Mouse (Mus musculus) forebrain, embryonic 11.5 days (tissue): ENCODE results near the gene Pofut1. TPM values are rescaled to one million over a fixed set of nuclear protein-coding genes. Genes with fewer than 3 reads are reported as not detected.

Experiments
- ATAC-seq: fragments of 200-750 bp; cut with Nextera tagmentation; replicated peaks from 2 replicates; pipeline ENCODE4 v1.8.0; 2017; ENCODE audit warnings: moderate TSS enrichment; ENCODE audit not compliant: low FRiP score
- DNase-seq: peaks from one replicate; pipeline ENCODE4 v3.0.0-alpha.2; 2017; ENCODE audit warnings: low spot score
- H3K27ac ChIP-seq: fragments of 300-500 bp; sonication (generic); 2 replicates; pipeline ENCODE4 v1.5.1; 2014; ENCODE audit warnings: low read depth, low read length
- H3K27me3 ChIP-seq: fragments of 300-500 bp; sonication (generic); 2 replicates; pipeline ENCODE4 v1.6.1; 2014; ENCODE audit warnings: mild to moderate bottlenecking, low read length, mixed read lengths; ENCODE audit not compliant: control insufficient read depth, insufficient read depth
- H3K36me3 ChIP-seq: fragments of 300-500 bp; sonication (generic); 2 replicates; pipeline ENCODE4 v1.6.1; 2014; ENCODE audit warnings: mild to moderate bottlenecking, low read length, moderate library complexity, mixed read lengths; ENCODE audit not compliant: control insufficient read depth, insufficient read depth
- H3K4me1 ChIP-seq: fragments of 300-500 bp; sonication (generic); replicated peaks from 2 replicates; pipeline ENCODE4 v1.6.1; 2014; ENCODE audit warnings: low read length, mixed read lengths; ENCODE audit not compliant: control insufficient read depth, insufficient read depth
- H3K4me2 ChIP-seq: fragments of 300-500 bp; sonication (generic); 2 replicates; pipeline ENCODE4 v1.6.1; 2014; ENCODE audit warnings: low read depth, mild to moderate bottlenecking, low read length, moderate library complexity, mixed read lengths; ENCODE audit not compliant: severe bottlenecking
- H3K4me3 ChIP-seq: fragments of 300-500 bp; sonication (generic); 2 replicates; pipeline ENCODE4 v1.5.1; 2014; ENCODE audit warnings: low read depth, low read length
- H3K9ac ChIP-seq: fragments of 300-500 bp; sonication (generic); 2 replicates; pipeline ENCODE4 v1.6.1; 2014; ENCODE audit warnings: low read length
- H3K9me3 ChIP-seq: fragments of 300-500 bp; sonication (generic); 2 replicates; pipeline ENCODE4 v1.6.1; 2016; ENCODE audit warnings: low read length, mixed read lengths; ENCODE audit not compliant: control insufficient read depth
- WGBS: fragments of 180-500 bp; shearing (Covaris S2); extraction: QIAGEN DNeasy Blood & Tissue Kit; methylation state at CpG from one replicate; pipeline ENCODE4 v1.1.7; 2014; 5-methylcytosine and 5-hydroxymethylcytosine counted together
- polyA plus RNA-seq: library from polyadenylated mRNA; unstranded; fragments of >200 nt; fragmentation: Nextera tagmentation; extraction: Ambion mirVana; gene quantifications from 2 replicates; pipeline ENCODE4 v1.2.1, GENCODE M21; 2014

Gene Pofut1
- polyA plus RNA-seq, 1 experiment from 2014 or later = 8.1 TPM

- ATAC-seq (peak; percentile 78), DNase-seq (no peak)
- H3K4me3 ChIP-seq = peak overlapping the region; percentile 99
- no peaks in the 10 kb centered on the region for H3K9me3 ChIP-seq
- under 1% methylated on average over 33 of the region's 33 CpGs for WGBS
- peak overlapping the region; percentile 81 for H3K27ac ChIP-seq
- H3K4me1 ChIP-seq = peaks cover 6% of the 10 kb centered on the region; the same call in 1 of the 2 replicates
- H3K9ac ChIP-seq = peak overlapping the region; percentile 99
- H3K27me3 ChIP-seq = no peaks in the 10 kb centered on the region
- peak overlapping the region; percentile 87 for H3K4me2 ChIP-seq
- no peaks in the 10 kb centered on the region; the same call in 1 of the 2 replicates for H3K36me3 ChIP-seq
Measured at GRCm38 (mm10) chr2:153240701-153241235, 565 bp upstream of the Pofut1 start.

DNA sequence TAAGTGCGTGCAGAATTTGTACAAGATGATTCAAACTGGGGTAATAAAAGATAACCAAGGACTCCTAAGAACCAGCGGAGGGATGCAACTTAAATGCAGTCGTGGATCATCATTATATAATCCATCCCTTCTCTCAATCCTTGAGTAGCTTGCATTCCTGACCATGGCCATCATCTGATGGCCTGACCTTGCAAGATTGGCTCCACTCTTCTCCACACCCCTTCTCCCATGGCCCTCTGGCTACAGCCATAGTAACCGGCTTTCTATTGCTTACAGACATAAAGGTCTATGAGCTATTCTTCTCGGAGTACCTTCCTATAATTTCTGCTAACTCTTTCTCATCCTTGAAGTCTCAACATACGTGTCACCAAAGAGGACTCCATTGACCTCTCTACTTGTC lies 823 bp downstream of the Pofut1 start:
- no peak overlapping the region for H3K27ac ChIP-seq
- peak overlapping the region; percentile 99 for H3K4me3 ChIP-seq
- H3K9me3 ChIP-seq = no peaks in the 10 kb centered on the region
- no peaks in the 10 kb centered on the region for H3K27me3 ChIP-seq
- ATAC-seq (no peak), DNase-seq (peak; percentile 29)
- no peaks in the 10 kb centered on the region for H3K36me3 ChIP-seq
- WGBS = 67% methylated on average over 6 of the region's 6 CpGs
- peaks cover 6% of the 10 kb centered on the region; the same call in 1 of the 2 replicates for H3K4me1 ChIP-seq
- peak overlapping the region; percentile 87 for H3K4me2 ChIP-seq
- peak overlapping the region; percentile 99 for H3K9ac ChIP-seq

DNA sequence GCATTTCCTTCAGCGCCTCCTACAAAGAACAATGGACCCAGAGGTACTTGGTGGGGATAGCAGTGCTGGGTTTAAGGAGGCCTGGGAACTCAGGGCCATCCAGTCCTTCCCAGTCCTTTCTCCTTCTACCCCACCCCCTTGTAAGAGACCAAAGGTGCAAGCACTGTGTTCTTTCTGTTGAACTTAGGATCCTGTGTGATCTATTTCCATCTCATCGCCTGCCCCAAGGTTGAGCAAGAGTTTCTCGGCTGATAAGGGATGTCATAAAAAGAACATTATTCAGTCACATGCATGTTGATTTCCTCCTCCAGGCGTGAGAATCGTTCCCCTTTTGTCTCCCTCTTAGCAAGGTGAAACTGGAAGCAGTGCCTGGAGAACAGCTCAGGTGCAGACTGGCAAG lies 8.4 kb downstream of the Pofut1 start:
- 99% methylated on average over 5 of the region's 5 CpGs for WGBS
- Histone ChIP-seq H3K9me3 (no peaks in the 10 kb centered on the region), H3K27ac (no peak overlapping the region), H3K9ac (no peak overlapping the region), H3K4me2 (no peak overlapping the region), H3K4me3 (no peak overlapping the region), H3K4me1 (no peaks in the 10 kb centered on the region), H3K36me3 (no peaks in the 10 kb centered on the region; the same call in 1 of the 2 replicates), H3K27me3 (no peaks in the 10 kb centered on the region)
- no peak for ATAC-seq
- DNase-seq = no peak

- no peaks in the 10 kb centered on the region for H3K4me1 ChIP-seq
- peaks cover 5% of the 10 kb centered on the region for H3K36me3 ChIP-seq
- ATAC-seq = no peak
- no peak overlapping the region for H3K9ac ChIP-seq
- no peaks in the 10 kb centered on the region for H3K9me3 ChIP-seq
- 92% methylated on average over 2 of the region's 2 CpGs for WGBS
- H3K27ac ChIP-seq = no peak overlapping the region
- no peak overlapping the region for H3K4me2 ChIP-seq
- H3K27me3 ChIP-seq = no peaks in the 10 kb centered on the region
- DNase-seq = no peak
- no peak overlapping the region for H3K4me3 ChIP-seq
Measured at GRCm38 (mm10) chr2:153256604-153257003, 15.3 kb downstream of the Pofut1 start.

DNA sequence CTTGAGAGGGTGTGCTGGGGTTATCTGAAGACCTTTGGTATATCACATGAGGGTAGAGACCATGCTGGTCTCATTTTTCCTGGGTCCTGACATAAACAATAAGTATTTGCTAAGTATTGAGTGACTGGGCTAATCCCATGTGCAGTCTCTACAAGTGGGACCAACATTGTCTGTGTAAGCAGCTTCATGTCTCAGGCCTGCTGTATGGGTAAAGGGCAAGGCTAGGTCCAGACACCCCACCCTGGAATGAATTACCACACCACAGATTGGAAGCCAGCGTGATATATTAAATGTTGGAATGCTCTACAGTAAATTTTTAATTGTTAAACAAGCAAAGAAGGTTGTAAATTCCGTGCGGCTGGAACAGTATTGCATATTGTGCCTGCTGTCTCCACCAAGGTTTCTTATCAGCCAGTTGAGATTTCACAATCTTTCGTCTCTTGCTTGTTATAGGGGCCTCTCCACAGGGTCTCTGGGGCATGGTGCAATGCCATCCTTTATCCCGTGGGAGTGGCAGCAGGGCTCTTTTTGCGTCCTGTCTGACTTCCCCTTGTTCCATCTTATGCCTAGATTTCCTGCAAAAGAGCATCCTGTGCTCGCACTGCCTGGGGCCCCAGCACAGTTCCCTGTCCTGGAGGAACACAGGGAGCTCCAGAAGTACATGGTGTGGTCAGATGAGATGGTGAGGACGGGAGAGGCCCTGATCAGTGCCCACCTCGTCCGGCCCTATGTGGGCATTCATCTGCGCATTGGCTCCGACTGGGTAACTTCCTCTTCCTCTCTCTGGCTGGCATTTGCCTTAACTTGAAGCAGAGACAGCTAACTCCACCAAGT lies 17.9 kb downstream of the Pofut1 start:
- no peaks in the 10 kb centered on the region for H3K4me1 ChIP-seq
- no peaks in the 10 kb centered on the region for H3K27me3 ChIP-seq
- WGBS = 89% methylated on average over 12 of the region's 12 CpGs
- H3K4me2 ChIP-seq = no peak overlapping the region
- no peak for ATAC-seq
- H3K9me3 ChIP-seq = no peaks in the 10 kb centered on the region
- no peak overlapping the region for H3K4me3 ChIP-seq
- no peak overlapping the region for H3K9ac ChIP-seq
- DNase-seq = no peak
- peaks cover 5% of the 10 kb centered on the region for H3K36me3 ChIP-seq
- H3K27ac ChIP-seq = no peak overlapping the region

DNA sequence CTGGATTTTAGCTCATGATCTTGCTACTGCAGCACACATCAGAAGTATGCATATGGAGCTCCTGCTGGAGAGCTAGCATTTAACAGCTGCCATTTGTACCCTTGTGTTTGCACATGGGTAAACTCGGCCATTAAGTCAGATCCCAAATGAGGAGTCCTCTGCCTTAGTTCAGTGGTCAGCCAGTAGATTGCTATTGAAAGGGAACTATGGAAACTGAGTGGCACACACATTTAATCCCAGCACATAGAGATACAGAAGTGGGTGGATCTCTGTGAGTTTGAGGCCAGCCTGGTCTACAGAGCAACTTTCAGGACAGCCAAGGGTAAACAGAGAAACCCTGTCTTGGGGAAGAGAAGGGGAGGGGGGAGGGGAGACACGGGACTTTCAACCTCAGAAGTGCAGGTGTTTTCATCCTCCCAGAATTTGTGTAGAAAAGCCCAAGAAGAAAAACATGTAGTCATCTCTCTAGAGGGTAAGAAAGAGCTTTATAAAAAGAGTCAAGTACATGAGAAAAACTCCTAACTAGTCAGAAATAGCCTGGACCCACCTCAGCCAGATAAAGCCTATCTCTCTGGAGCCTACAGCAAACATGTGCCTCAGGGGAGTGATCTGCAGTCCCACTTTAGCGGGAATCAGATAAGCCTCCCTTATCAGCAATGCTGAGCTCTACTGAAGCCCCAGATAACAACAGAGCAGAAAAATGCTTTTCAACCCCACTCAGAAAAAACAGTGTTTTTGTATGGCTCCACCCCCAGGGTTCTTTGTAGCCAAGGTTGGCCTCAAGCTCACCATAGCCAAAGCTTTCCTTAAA lies 18.7 kb downstream of the Pofut1 start:
- no peak overlapping the region for H3K9ac ChIP-seq
- peaks cover 5% of the 10 kb centered on the region for H3K36me3 ChIP-seq
- no peak overlapping the region for H3K4me2 ChIP-seq
- ATAC-seq (no peak), DNase-seq (no peak)
- no peaks in the 10 kb centered on the region for H3K27me3 ChIP-seq
- H3K4me3 ChIP-seq = no peak overlapping the region
- H3K4me1 ChIP-seq = no peaks in the 10 kb centered on the region
- no peaks in the 10 kb centered on the region for H3K9me3 ChIP-seq
- 66% methylated on average over 3 of the region's 3 CpGs for WGBS
- H3K27ac ChIP-seq = no peak overlapping the region

DNA sequence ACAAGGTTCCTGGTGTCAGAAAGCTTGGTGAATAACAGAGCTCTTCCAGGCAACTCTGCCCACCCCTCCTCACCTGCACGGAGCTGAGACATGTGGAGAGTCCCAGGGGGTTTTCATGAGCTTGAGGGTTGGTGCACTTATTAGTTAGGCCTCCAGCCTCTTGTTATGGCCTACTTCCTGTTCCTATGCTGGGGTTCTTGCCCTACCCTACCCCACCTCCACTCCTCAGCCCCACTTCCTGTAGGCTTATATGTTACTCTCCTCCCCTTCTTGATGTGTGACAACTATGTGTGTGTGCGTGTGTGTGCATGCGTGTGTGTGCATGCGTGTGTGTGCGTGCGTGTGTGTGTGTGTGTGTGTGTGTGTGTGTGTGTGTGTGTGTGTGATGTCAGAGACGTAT lies 21.7 kb downstream of the Pofut1 start:
- no peak overlapping the region for H3K9ac ChIP-seq
- WGBS = 92% methylated on average over 7 of the region's 7 CpGs
- no peak overlapping the region for H3K27ac ChIP-seq

DNA sequence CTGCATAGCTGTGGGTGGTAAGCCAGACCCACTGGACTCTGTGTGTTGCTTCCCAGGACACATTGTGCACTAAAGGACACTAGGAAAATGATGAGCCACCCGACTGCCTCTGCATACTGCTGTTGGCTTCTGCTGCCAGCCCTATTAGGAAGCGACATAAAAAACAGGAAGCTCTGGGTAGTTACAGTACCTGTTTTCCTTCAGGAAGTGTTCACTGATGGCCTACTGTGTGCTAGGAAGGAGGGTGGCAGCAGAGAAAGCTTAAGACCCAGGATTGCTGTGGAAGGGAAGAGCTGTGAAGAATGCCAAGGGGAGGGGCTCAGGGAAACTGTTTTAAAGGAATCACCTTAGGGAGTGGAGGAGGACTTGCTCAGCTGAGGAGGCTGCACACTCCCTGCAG lies 26.0 kb downstream of the Pofut1 start:
- ATAC-seq (no peak), DNase-seq (no peak)
- Histone ChIP-seq H3K27me3 (no peaks in the 10 kb centered on the region), H3K4me3 (no peak overlapping the region), H3K36me3 (no peaks in the 10 kb centered on the region; the same call in 1 of the 2 replicates), H3K4me2 (no peak overlapping the region), H3K27ac (no peak overlapping the region), H3K9me3 (no peaks in the 10 kb centered on the region), H3K9ac (no peak overlapping the region), H3K4me1 (no peaks in the 10 kb centered on the region)
- 83% methylated on average over 2 of the region's 2 CpGs for WGBS

More for the DNA sequence above, 21.7 kb downstream of the Pofut1 start:
- Histone ChIP-seq H3K4me3 (no peak overlapping the region), H3K27me3 (no peaks in the 10 kb centered on the region), H3K9me3 (no peaks in the 10 kb centered on the region), H3K4me2 (no peak overlapping the region), H3K36me3 (peaks cover 5% of the 10 kb centered on the region), H3K4me1 (no peaks in the 10 kb centered on the region)
- ATAC-seq (no peak), DNase-seq (no peak)
